Mouse (Mus musculus): ENCODE measurements at regions not wholly inside any gene's neighbourhood (a gene's known extent, or its start where the extent isn't known, plus 50 kb on each side); places are given as distances from the start of the nearest gene placed in this dataset.

GRCm38 (mm10) chr1:47386579-47386978 lies 493.9 kb upstream of the Slc39a10 start:
- no peak for TF ChIP-seq CTCF (IDR thresholded peaks at IDR 0.05; ENCODE audit: extremely low read depth, insufficient read depth, low read length)
- TF ChIP-seq POLR2A (IDR thresholded peaks at IDR 0.05; ENCODE audit: extremely low read depth, insufficient read depth, low read length): no peak
